Mouse (Mus musculus): ENCODE measurements around the gene Rasal2.

DNA sequence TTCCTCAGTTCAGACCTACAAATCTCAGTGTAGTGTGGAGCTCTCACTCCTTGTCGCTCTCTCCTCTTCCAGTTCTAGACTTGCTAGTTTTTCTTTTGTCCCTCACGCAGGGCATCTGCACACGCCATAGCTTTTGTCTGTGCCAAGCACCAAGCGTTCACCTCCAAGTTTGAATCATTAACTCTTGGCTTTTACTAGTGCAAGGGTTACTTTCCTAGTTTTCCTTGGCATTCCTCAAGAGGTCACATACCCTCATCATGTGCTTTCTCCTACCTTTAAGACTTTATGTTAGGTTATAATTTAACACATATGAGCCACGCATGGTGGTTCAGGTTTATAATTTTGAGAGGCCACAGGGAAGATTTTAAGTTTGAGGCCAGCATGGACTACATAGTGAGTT is 48.9 kb upstream of the Rasal2 start:
- TF ChIP-seq TAL1 (IDR thresholded peaks at IDR 0.05; ENCODE audit: low read length) (no peak), GATA1 (IDR thresholded peaks at IDR 0.05; ENCODE audit: low read length) (no peak)

All from erythroblast, embryonic 14.5 days (primary cell).